Mouse (Mus musculus): ENCODE measurements around the gene Homer3.

The Homer3 gene

DNA sequence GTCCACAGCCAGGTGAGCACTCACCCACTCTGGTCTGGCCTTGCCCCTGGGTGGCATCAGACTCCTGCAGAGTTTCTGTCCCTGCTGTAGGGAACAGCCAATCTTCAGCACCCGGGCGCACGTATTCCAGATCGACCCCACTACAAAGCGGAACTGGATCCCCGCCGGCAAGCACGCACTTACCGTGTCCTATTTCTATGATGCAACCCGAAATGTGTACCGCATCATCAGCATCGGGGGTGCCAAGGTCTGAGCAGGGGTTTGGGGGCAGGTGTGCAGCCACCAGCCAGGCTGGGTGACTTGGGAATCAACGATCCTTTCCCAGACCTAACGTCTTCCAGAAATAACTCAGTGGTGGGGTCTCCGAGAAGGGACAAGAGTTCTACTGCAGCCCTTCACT lies 2.7 kb downstream of the Homer3 start:
- no peak for DNase-seq

DNA sequence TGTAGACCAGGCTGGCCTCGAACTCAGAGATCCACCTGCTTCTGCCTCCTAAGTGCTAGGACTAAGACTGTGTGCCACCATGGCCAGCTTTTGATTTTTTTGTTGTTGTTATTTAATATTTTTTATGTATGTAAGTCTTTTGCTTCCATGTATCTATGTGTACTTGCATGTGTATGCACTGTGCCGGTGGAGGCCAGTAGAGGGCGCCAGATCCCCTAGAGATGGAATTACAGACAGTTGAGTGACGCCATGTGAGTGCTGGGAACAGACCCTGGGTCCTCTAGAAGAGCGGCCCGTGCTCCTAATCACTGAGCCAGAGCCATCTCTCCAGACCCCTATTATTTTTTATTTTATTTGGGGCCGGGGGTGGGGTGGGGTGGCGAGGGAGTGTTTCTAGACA lies 4.1 kb downstream of the Homer3 start:
- no peak for DNase-seq

GRCm38 (mm10) chr8:70293988-70294405 lies 11.4 kb downstream of the Homer3 start:
- DNase-seq: no peak

DNA sequence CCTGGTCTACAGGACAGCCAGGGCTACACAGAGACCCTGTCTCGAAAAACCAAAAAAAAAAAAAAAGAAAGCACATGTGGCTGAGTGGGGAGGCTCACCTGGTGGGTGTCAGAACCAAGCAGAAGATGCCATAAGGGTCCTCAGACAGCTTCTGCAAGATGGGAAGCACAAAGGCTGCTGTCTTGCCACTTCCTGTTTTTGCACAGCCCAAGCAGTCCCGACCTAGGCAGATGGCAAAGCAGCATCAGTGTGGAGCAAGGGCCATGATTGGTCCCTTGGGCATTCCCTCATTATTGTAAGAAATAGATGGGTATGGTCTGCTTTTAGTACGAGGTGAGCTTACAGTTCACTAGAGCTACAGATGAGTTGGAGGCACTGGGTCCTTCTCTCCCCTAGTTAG lies 18.3 kb downstream of the Homer3 start:
- DNase-seq: no peak

DNA sequence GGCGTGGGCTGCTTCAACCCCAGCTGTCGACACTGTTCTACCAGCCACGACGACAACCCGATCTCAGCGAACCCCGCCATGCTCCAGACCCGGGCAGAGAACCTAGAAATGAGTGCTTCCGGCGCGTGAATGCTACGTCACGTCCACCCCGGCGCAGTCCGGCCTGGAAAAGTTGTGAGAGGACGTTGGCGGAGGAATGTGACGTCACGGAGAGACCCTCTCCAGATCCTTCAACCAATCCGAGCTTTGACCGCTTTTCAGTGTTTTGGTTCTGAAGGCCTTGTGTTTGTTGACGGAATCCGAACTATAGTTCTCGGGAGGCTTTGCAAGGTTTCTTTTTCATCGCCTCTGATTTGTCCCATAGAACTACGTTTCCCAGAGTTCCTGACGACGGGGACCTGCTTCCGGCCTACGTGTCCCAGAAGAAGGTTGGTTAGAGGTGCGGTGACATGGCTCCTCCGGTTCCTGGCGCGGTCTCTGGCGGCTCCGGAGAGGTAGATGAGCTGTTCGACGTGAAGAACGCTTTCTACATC lies 19.8 kb downstream of the Homer3 start, which contains the start of the genes Ddx49 and Cope:
Gene Ddx49, minus strand, starts transcription at position 132 of the 533 bp plus-strand sequence.
Gene Cope, plus strand, starts transcription at position 161 of the 533 bp plus-strand sequence.
- peak; percentile 91 for DNase-seq

- DNase-seq: no peak
These were observed 20.3 kb downstream of the Homer3 start for GRCm38 (mm10) chr8:70302901-70303300.

DNA sequence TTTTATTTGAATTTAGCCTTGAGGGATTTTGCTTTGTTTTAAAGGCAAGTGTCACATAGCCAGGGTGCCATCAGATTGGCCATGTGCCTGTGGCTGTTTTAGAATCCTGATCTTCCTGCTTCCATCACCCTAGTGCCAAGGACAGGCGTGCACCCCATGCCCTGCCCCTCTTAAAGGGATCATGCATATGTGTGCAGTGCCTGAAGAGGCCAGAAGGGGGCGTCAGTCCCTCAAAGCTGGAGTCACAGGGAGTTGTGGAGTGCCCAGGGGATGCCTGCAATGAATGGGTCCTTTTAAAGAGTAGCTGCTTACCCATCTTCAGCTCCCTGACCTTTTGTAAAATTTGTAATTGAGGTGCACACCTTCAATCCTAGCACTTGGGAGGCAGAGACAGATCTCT lies 26.7 kb downstream of the Homer3 start:
- DNase-seq: no peak

DNA sequence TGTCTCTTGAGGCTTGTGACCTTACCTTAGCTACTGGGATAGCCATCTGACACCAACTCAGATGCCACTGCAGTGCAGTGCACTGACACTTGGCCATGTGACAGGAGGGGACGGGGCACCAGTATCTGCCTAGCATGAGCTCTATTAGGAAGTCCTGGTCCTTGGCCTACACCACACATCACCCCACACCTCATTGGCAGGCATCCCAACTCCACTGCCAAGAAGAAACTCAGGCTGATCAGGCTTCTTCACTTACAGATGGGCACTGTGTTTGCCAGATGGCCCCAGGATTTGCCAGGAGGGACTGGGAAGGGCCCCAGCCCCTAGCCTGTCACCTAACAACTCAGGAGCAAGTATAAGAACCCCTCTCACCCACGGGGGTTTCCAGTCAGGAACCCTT lies 30.8 kb downstream of the Homer3 start:
- DNase-seq: peak; percentile 66

- DNase-seq: peak; percentile 81
These were observed 33.2 kb downstream of the Homer3 start, which contains the start of gene Cers1 for GRCm38 (mm10) chr8:70315624-70316510. Gene Cers1 (plus strand): TSS chr8:70315775.

DNA sequence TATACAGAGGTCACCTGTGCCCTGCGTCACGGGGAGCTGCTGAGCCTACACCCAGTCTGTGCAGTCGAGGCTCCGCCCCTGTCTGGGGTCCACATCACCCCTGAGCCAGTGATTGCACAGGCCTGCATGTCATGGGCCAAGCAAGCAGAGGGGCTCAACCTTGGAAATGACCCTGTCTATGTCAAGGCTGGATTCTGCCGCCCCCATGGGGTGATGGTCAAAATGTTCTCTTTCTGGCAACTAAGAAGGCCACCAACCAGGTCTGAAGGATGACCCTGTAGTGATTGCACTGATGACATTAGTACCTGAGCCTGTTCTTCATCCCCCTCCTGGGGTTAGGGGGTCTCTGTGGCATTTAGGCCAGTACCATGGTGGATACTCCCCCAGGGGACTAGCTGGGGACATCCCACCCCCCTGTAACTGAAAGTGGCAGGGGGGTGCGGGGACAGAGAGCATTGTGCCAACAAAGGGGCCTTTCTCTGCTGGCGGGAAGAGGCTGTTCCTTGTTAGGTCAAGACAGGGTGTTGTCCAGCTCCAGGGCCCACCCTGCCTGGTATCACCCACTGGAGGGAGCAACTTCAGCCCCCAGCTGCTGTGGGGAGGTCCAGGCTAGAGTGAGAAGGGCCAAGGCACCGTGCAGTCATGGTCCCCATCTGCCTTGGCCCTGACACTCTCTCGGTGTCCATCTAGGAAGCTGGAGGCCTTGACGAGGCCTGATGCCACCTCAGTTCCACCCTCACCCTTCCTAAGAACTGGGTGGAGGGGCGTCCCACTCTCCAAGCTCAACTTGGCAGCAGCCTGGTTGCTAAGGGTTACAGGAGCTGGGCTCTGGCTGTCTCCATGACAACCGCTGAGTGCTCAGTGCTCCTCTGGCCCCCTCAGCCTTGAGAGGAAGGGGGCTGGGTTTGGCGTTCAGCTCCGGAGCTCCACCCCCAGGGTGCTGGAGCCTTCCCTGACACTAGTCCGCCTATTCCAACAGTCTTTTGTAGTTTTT lies 34.2 kb downstream of the Homer3 start:
- DNase-seq: peak; percentile 69

GRCm38 (mm10) chr8:70317872-70318271 lies 35.2 kb downstream of the Homer3 start:
- no peak for DNase-seq

- DNase-seq: no peak
These were observed 41.1 kb downstream of the Homer3 start for GRCm38 (mm10) chr8:70323716-70324115.

GRCm38 (mm10) chr8:70327512-70327911 lies 44.9 kb downstream of the Homer3 start:
- DNase-seq: no peak

DNA sequence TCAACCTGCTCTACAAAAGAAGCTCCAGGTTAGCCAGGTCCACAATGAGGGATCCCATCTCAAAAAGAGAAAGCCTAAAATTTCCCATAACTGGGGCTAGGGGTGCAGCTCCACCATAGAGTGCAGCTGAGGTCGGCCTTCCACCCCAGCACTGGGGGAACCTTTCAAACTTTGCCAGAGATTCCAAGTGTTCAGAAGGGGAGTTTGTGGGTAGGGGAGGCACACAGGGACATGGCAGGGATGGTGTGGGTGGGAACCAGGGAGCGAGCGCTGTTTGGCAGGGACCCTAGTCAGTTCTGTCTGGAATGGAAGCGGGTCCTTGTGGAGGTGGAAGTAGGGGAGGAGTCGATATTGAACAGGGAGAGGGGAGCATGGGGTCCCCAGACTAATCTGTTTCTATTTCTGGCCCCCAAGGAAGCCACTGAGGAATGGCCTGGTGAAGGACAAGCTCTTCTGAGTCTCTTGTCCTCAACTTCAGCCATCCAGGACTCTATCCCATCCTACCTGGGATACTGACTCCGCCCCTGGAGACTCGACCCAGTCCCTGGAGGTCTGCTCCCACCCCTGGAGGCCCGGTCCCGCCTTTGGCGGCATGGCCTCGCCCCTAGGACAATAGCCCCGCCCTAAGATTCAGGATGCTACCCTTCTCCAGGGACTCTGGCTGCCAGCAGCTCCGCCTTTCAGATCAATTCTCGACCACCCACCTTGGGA lies 46.7 kb downstream of the Homer3 start, which contains the start of gene Gdf1:
Gene Gdf1, plus strand, starts transcription at position 694 of the 711 bp plus-strand sequence.
- DNase-seq: peak; percentile 55

DNA sequence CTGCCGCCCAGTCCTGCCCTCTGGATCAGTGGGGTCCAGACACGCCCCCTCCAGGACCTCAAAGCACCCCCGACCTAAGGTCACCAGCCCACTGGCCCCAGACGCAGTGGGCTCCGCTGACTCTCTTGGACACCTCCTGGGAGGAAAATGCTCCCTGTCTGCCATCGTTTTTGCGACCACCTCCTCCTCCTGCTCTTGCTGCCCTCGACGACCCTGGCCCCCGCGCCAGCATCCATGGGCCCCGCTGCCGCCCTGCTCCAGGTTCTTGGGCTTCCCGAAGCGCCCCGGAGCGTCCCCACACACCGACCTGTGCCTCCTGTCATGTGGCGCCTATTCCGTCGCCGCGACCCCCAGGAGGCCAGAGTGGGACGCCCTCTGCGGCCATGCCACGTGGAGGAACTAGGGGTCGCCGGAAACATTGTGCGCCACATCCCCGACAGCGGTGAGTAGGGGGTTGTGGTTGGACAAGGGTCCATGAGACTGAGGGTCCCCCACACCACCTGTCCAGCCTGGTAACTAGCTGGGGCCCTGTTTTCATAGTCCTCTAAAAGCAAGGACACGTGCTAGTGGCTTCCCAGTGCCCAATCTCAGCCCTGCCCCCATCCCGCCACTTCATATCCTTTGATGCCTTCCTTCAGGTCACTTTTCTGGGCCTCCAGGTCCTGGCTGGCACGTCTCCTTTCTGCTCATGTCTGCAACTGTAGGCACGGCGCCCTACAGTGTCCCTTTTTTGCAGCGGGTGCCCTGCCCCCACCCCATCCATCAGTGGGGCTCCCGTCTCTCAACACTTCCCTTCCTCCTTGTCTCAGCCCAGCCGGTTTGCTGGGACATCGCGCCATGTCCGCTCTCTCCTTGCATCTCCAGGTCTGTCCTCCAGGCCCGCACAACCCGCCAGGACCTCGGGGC lies 47.5 kb downstream of the Homer3 start:
- DNase-seq: peak; percentile 52

DNA sequence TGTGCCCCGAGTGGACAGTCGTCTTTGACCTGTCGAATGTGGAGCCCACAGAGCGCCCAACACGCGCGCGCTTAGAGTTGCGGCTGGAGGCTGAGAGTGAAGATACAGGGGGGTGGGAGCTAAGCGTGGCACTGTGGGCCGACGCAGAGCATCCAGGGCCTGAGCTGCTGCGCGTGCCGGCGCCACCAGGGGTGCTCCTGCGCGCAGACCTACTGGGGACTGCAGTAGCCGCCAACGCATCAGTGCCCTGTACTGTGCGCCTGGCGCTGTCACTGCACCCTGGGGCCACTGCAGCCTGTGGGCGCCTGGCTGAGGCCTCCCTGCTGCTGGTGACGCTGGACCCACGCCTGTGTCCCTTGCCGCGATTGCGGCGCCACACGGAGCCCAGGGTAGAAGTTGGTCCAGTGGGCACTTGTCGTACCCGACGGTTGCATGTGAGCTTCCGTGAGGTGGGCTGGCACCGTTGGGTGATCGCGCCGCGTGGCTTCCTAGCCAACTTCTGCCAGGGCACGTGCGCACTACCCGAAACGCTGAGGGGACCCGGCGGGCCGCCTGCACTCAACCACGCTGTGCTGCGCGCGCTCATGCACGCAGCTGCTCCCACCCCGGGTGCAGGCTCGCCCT lies 48.2 kb downstream of the Homer3 start:
- DNase-seq: peak; percentile 67

GRCm38 (mm10) chr8:70331526-70331925 lies 48.9 kb downstream of the Homer3 start:
- DNase-seq: no peak

- peak; percentile 83 for DNase-seq
These were observed 49.6 kb downstream of the Homer3 start for GRCm38 (mm10) chr8:70332070-70332877.

GRCm38 (mm10) chr8:70332878-70333202 lies 50.2 kb downstream of the Homer3 start:
- DNase-seq: no peak

- no peak for DNase-seq
These were observed 56.3 kb downstream of the Homer3 start for GRCm38 (mm10) chr8:70338931-70339330.
